Mouse (Mus musculus) CH12.LX (cell line): ENCODE results near the gene Vmn1r223. TPM values are rescaled to one million over a fixed set of nuclear protein-coding genes. Genes with fewer than 3 reads are reported as not detected.
A peak's percentile ranks its signal among the peaks of the same experiment; 100 is the strongest.

Experiments
- DNase-seq: peaks from one replicate; pipeline ENCODE4 v3.0.0-alpha.2; 2013; ENCODE audit errors: extremely low read depth
- H3K27ac ChIP-seq: 2 replicates; pipeline ENCODE4 v1.5.1; 2012; ENCODE audit warnings: low read depth, mild to moderate bottlenecking, control low read depth, moderate library complexity; ENCODE audit not compliant: insufficient read depth
- H3K27me3 ChIP-seq: replicated peaks from 2 replicates; pipeline ENCODE3; 2012; ENCODE audit warnings: inconsistent platforms
- H3K36me3 ChIP-seq, 2 experiments: replicated peaks in 1 of 2; 2 replicates each; pipeline versions ENCODE3 to v1.6.1; 2012; ENCODE audit warnings: inconsistent platforms in 1 of 2, low read length in 1 of 2, mild to moderate bottlenecking in 1 of 2, mixed read lengths in 1 of 2, moderate library complexity in 1 of 2; ENCODE audit not compliant: control insufficient read depth in 1 of 2, insufficient read depth in 1 of 2
- H3K4me1 ChIP-seq, 2 experiments: 2 replicates each; pipeline ENCODE4 v1.6.1; 2012; ENCODE audit warnings: inconsistent platforms in 1 of 2, moderate library complexity in 1 of 2; ENCODE audit not compliant: insufficient read depth in 2 of 2, control insufficient read depth in 1 of 2
- H3K4me2 ChIP-seq: 2 replicates; pipeline ENCODE4 v1.6.1; 2012; ENCODE audit warnings: low read depth, mild to moderate bottlenecking, control low read depth; ENCODE audit not compliant: poor library complexity, insufficient read depth, severe bottlenecking
- H3K4me3 ChIP-seq, 3 experiments: fragments of 150-350 bp in 1 of 3; sonication (generic) in 1 of 3; replicated peaks in 1 of 3; 2 replicates each; pipeline versions ENCODE3 to v1.5.1; 2011 to 2012; ENCODE audit warnings: low read depth in 2 of 3, low read length in 2 of 3, mild to moderate bottlenecking in 2 of 3, moderate library complexity in 2 of 3, control low read depth in 1 of 3, improper control_type of control experiment in 1 of 3, inconsistent platforms in 1 of 3, mixed read lengths in 1 of 3; ENCODE audit not compliant: poor library complexity in 1 of 3
- H3K79me2 ChIP-seq: replicated peaks from 2 replicates; pipeline ENCODE4 v1.6.1; 2012; ENCODE audit warnings: mild to moderate bottlenecking, moderate library complexity; ENCODE audit not compliant: control insufficient read depth, poor library complexity, insufficient read depth, severe bottlenecking; ENCODE audit errors: extremely low read depth
- H3K9ac ChIP-seq: 2 replicates; pipeline ENCODE4 v1.6.1; 2012; ENCODE audit warnings: low read depth, mild to moderate bottlenecking, control low read depth, moderate library complexity; ENCODE audit not compliant: insufficient read depth
- H3K9me3 ChIP-seq: replicated peaks from 2 replicates; pipeline ENCODE3; 2012; ENCODE audit warnings: low read length, inconsistent platforms, mixed read lengths
- BHLHE40 ChIP-seq: IDR thresholded peaks from 2 replicates; pipeline ENCODE4 v1.6.1; 2011; ENCODE audit warnings: mild to moderate bottlenecking, low read depth, low read length, improper control_type of control experiment
- CHD1 ChIP-seq: IDR thresholded peaks from 2 replicates; pipeline ENCODE4 v1.6.1; 2012; ENCODE audit warnings: low read depth, low read length, improper control_type of control experiment, inconsistent platforms
- CHD2 ChIP-seq: IDR thresholded peaks from 2 replicates; pipeline ENCODE4 v1.6.1; 2011; ENCODE audit warnings: low read length, improper control_type of control experiment
- CTCF ChIP-seq, 2 experiments: IDR thresholded peaks in 1 of 2; conservative IDR thresholded peaks in 1 of 2; 2 replicates each; pipeline ENCODE4 v1.5.1; 2011 to 2012; ENCODE audit warnings: low read depth in 2 of 2, low read length in 2 of 2, improper control_type of control experiment in 1 of 2, inconsistent platforms in 1 of 2, mild to moderate bottlenecking in 1 of 2, moderate library complexity in 1 of 2
- E2F4 ChIP-seq: IDR thresholded peaks from 2 replicates; pipeline ENCODE4 v1.6.1; 2011; ENCODE audit warnings: low read depth, low read length, improper control_type of control experiment; ENCODE audit not compliant: insufficient replicate concordance
- ELF1 ChIP-seq: IDR thresholded peaks from 2 replicates; pipeline ENCODE4 v1.6.1; 2014; ENCODE audit warnings: low read depth, mild to moderate bottlenecking, inconsistent platforms, low read length, improper control_type of control experiment
- ETS1 ChIP-seq: conservative IDR thresholded peaks from 2 replicates; pipeline ENCODE4 v1.6.1; 2012; ENCODE audit warnings: low read depth, mild to moderate bottlenecking, inconsistent platforms, low read length, improper control_type of control experiment, moderate library complexity
- GABPA ChIP-seq: IDR thresholded peaks from 2 replicates; pipeline ENCODE4 v1.6.1; 2012; ENCODE audit warnings: low read depth, low read length, improper control_type of control experiment, inconsistent platforms; ENCODE audit not compliant: insufficient replicate concordance
- HCFC1 ChIP-seq: IDR thresholded peaks from 2 replicates; pipeline ENCODE4 v1.6.1; 2012; ENCODE audit warnings: low read depth, mild to moderate bottlenecking, inconsistent platforms, low read length, improper control_type of control experiment
- IRF4 ChIP-seq: IDR thresholded peaks from 2 replicates; pipeline ENCODE4 v1.6.1; 2014; ENCODE audit warnings: low read depth, mild to moderate bottlenecking, inconsistent platforms, low read length, improper control_type of control experiment
- JUND ChIP-seq: conservative IDR thresholded peaks from 2 replicates; pipeline ENCODE4 v1.6.1; 2011; ENCODE audit warnings: low read depth, low read length, improper control_type of control experiment
- MAX ChIP-seq: IDR thresholded peaks from 2 replicates; pipeline ENCODE4 v1.6.1; 2011; ENCODE audit warnings: low read length, improper control_type of control experiment
- MAZ ChIP-seq: IDR thresholded peaks from 2 replicates; pipeline ENCODE4 v1.6.1; 2012; ENCODE audit warnings: low read depth, mild to moderate bottlenecking, inconsistent platforms, low read length, improper control_type of control experiment, moderate library complexity
- MEF2A ChIP-seq: IDR thresholded peaks from 2 replicates; pipeline ENCODE4 v1.6.1; 2014; ENCODE audit warnings: low read depth, mild to moderate bottlenecking, inconsistent platforms, low read length, improper control_type of control experiment, borderline replicate concordance
- MXI1 ChIP-seq: IDR thresholded peaks from 2 replicates; pipeline ENCODE4 v1.6.1; 2011; ENCODE audit warnings: mild to moderate bottlenecking, low read depth, low read length, improper control_type of control experiment
- MYC ChIP-seq: IDR thresholded peaks from 2 replicates; pipeline ENCODE4 v1.6.1; 2011; ENCODE audit warnings: low read depth, mild to moderate bottlenecking, improper control_type of control experiment, low read length
- NRF1 ChIP-seq: IDR thresholded peaks from 2 replicates; pipeline ENCODE4 v1.6.1; 2014; ENCODE audit warnings: low read depth, mild to moderate bottlenecking, inconsistent platforms, low read length, improper control_type of control experiment, moderate library complexity
- PAX5 ChIP-seq: IDR thresholded peaks from 2 replicates; pipeline ENCODE4 v1.6.1; 2012; ENCODE audit warnings: low read length, inconsistent platforms, mixed read lengths
- POLR2A ChIP-seq: IDR thresholded peaks from 2 replicates; pipeline ENCODE4 v1.6.1; 2011; ENCODE audit warnings: low read depth, mild to moderate bottlenecking, improper control_type of control experiment, low read length
- POLR2AphosphoS2 ChIP-seq: IDR thresholded peaks from 2 replicates; pipeline ENCODE4 v1.6.1; 2011; ENCODE audit warnings: low read depth, low read length, improper control_type of control experiment
- RAD21 ChIP-seq: IDR thresholded peaks from 2 replicates; pipeline ENCODE4 v1.6.1; 2011; ENCODE audit warnings: low read depth, mild to moderate bottlenecking, low read length, improper control_type of control experiment, moderate library complexity
- RCOR1 ChIP-seq: conservative IDR thresholded peaks from 2 replicates; pipeline ENCODE4 v1.6.1; 2012; ENCODE audit warnings: low read depth, mild to moderate bottlenecking, inconsistent platforms, low read length, improper control_type of control experiment
- SIN3A ChIP-seq: IDR thresholded peaks from 2 replicates; pipeline ENCODE4 v1.6.1; 2012; ENCODE audit warnings: low read length, improper control_type of control experiment, inconsistent platforms
- SMC3 ChIP-seq: IDR thresholded peaks from 2 replicates; pipeline ENCODE4 v1.6.1; 2011; ENCODE audit warnings: low read depth, low read length, improper control_type of control experiment
- TBP ChIP-seq: conservative IDR thresholded peaks from 2 replicates; pipeline ENCODE4 v1.6.1; 2011; ENCODE audit warnings: low read depth, low read length, improper control_type of control experiment
- UBTF ChIP-seq: IDR thresholded peaks from 2 replicates; pipeline ENCODE4 v1.6.1; 2012; ENCODE audit warnings: low read depth, mild to moderate bottlenecking, inconsistent platforms, low read length, improper control_type of control experiment, moderate library complexity
- USF1 ChIP-seq: IDR thresholded peaks from 2 replicates; pipeline ENCODE4 v1.6.1; 2014; ENCODE audit warnings: low read depth, mild to moderate bottlenecking, inconsistent platforms, low read length, improper control_type of control experiment
- USF2 ChIP-seq: conservative IDR thresholded peaks from 2 replicates; pipeline ENCODE4 v1.6.1; 2011; ENCODE audit warnings: low read depth, low read length, improper control_type of control experiment
- ZC3H11A ChIP-seq: IDR thresholded peaks from 2 replicates; pipeline ENCODE4 v1.6.1; 2012; ENCODE audit warnings: low read depth, mild to moderate bottlenecking, inconsistent platforms, low read length, improper control_type of control experiment
- ZKSCAN1 ChIP-seq: IDR thresholded peaks from 2 replicates; pipeline ENCODE4 v1.6.1; 2012; ENCODE audit warnings: low read depth, inconsistent platforms, low read length, improper control_type of control experiment, borderline replicate concordance
- ZMIZ1 ChIP-seq: IDR thresholded peaks from 2 replicates; pipeline ENCODE4 v1.6.1; 2012; ENCODE audit warnings: low read depth, mild to moderate bottlenecking, inconsistent platforms, low read length, improper control_type of control experiment
- ZNF384 ChIP-seq: IDR thresholded peaks from 2 replicates; pipeline ENCODE4 v1.6.1; 2012; ENCODE audit warnings: low read depth, low read length, improper control_type of control experiment, inconsistent platforms
- dilution Hi-C: fragments of 300-500 bp; cut with MboI; formaldehyde crosslinking; loops from 2 replicates; pipeline ENCODE4 v1.14.3; 2020; ENCODE audit warnings: low sequenced_read_pairs; ENCODE audit not compliant: extremely low pct_unique_long_range_greater_than_20kb, extremely low pct_ligation_motif_present
- in situ Hi-C: fragments of 300-500 bp; cut with MboI; formaldehyde crosslinking; loops from 3 replicates; pipeline ENCODE4 v1.14.3; 2019; ENCODE audit warnings: low sequenced_read_pairs, low pct_ligation_motif_present, low pct_unique_long_range_greater_than_20kb, mixed read lengths
- polyA plus RNA-seq: library from polyadenylated mRNA; unstranded; fragments of >175 nt; gene quantifications from 2 replicates; pipeline ENCODE4 v1.2.1, GENCODE M21; 2012; ENCODE audit warnings: low read depth; ENCODE audit not compliant: insufficient read length
- total RNA-seq, 2 experiments: library from RNA; depleted of rRNA; stranded (reverse); fragments of 300-350 nt in 1 of 2; fragments of >200 nt in 1 of 2; gene quantifications; 2 replicates each; pipeline ENCODE4 v1.2.3; 2012 to 2014

Gene Vmn1r223
- total and polyA plus RNA-seq, 3 experiments = 0.06 TPM; not detected in 2

DNA sequence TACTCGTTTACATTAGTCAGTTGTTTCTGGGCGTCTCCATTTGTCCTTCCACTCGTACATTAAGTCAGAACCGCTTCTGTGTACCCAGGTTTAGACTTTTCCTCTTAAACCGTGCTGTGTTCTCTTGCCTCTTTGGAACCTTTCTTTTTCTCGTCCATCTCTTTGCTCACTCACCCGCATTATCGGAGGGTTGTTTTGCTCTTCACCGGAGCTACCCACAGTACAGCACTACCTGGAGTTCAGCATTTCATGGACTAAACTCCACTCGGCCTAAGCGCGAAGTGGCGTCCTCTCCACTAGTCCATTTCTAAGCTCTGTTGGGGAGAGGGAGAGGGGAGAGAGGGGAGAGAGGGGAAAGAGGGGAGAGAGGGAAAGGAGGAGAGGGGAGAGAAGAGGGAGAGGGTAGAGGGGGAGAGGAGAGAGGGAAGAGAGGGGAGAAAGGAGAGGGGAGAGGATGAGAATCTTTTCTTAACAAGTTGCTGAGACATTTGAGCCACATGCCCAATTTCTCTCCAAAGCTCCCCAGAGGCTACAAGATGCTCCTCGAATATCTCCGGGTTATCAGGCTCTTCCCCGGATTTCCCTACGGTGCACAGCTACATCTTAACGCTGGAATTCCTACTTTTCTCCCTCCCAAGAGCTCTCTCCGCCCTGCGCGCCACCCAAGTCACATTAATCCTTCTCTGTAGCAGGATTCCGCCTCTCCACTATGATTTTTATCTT is 52.5 kb downstream of the Vmn1r223 start:
- peaks cover 24% of the 10 kb centered on the region for H3K27me3 ChIP-seq
- DNase-seq = no peak
- TF ChIP-seq IRF4 = no peak
- no peak for TF ChIP-seq RAD21
- TF ChIP-seq CHD2 = no peak
- no peak for TF ChIP-seq POLR2AphosphoS2
- dilution Hi-C loops = no loop called here
- peaks cover 3% of the 10 kb centered on the region for H3K9me3 ChIP-seq
- in situ Hi-C loops = loop anchor here (25.0 kb wide), 1 partner anchor 1412 kb away; no protein-coding TSS in a partner anchor
- no peaks in the 10 kb centered on the region for H3K79me2 ChIP-seq
- peak overlapping the region; percentile 5; the same call in 1 of the 2 replicates for H3K27ac ChIP-seq
- no peaks in the 10 kb centered on the region for H3K36me3 ChIP-seq
- H3K4me3 ChIP-seq = peak overlapping the region; percentile 61 to 71 (median 62)
- H3K4me1 ChIP-seq = peaks cover 0 to 13% of the 10 kb centered on the region in 2 experiments; a peak in 1 of 4 replicates
- H3K9ac ChIP-seq = peak overlapping the region; percentile 27
- peak overlapping the region; percentile 41 for H3K4me2 ChIP-seq

GRCm38 (mm10) chr13:23299999-23300341 is 53.0 kb downstream of the Vmn1r223 start:
- peak; percentile 92 for DNase-seq
- Histone ChIP-seq H3K27ac (no peak overlapping the region), H3K4me3 (peak overlapping the region; percentile 61 to 71 (median 62)), H3K4me2 (peak overlapping the region; percentile 41), H3K79me2 (no peaks in the 10 kb centered on the region), H3K4me1 (peaks cover 0 to 13% of the 10 kb centered on the region in 2 experiments; a peak in 1 of 4 replicates), H3K27me3 (peaks cover 26% of the 10 kb centered on the region), H3K9ac (peak overlapping the region; percentile 27), H3K36me3 (no peaks in the 10 kb centered on the region), H3K9me3 (peaks cover 3% of the 10 kb centered on the region)
- dilution Hi-C loops = no loop called here
- in situ Hi-C loops = loop anchor here (10.0 to 25.0 kb wide), 3 partner anchors 55 to 1413 kb away; no protein-coding TSS in a partner anchor
- TF ChIP-seq CHD1 (no peak), ZMIZ1 (no peak), RAD21 (no peak), ZNF384 (no peak; the same call in 1 of the 2 replicates), PAX5 (no peak), MAZ (no peak), RCOR1 (no peak), MXI1 (no peak), MAX (no peak), CTCF (conservative IDR thresholded peaks at IDR 0.05 in 1 of 2, IDR thresholded peaks at IDR 0.05 in 1 of 2; ENCODE audit: low read depth in 2 of 2, low read length in 2 of 2) (no peak), MYC (no peak), ZKSCAN1 (no peak), JUND (no peak), POLR2A (no peak), E2F4 (peak; percentile 81; the same call in 1 of the 2 replicates), ETS1 (no peak), BHLHE40 (no peak), SIN3A (no peak), TBP (peak; percentile 100), USF1 (no peak), UBTF (no peak), ELF1 (peak; percentile 96), USF2 (no peak), NRF1 (peak; percentile 66; the same call in 1 of the 2 replicates), MEF2A (no peak), HCFC1 (no peak), SMC3 (no peak), GABPA (no peak), ZC3H11A (no peak), POLR2AphosphoS2 (no peak)
